Mouse (Mus musculus) bone marrow macrophage, adult 2 months (primary cell): Measurements from ENCODE around the gene Mb.

ENCODE experiments used
- CTCF ChIP-seq: IDR thresholded peaks from 2 replicates; pipeline ENCODE4 v1.5.1; 2012; ENCODE audit warnings: low read depth, mild to moderate bottlenecking, low read length, moderate library complexity
- POLR2A ChIP-seq: IDR thresholded peaks from 2 replicates; pipeline ENCODE4 v1.6.1; 2012; ENCODE audit warnings: mild to moderate bottlenecking, low read depth, low read length, borderline replicate concordance

GRCm38 (mm10) chr15:77086488-77086887, 36.0 kb upstream of the Mb start:
- no peak for TF ChIP-seq CTCF
- TF ChIP-seq POLR2A: no peak
